Mouse (Mus musculus): ENCODE data around the gene 4930412O13Rik.

Gene 4930412O13Rik

DNA sequence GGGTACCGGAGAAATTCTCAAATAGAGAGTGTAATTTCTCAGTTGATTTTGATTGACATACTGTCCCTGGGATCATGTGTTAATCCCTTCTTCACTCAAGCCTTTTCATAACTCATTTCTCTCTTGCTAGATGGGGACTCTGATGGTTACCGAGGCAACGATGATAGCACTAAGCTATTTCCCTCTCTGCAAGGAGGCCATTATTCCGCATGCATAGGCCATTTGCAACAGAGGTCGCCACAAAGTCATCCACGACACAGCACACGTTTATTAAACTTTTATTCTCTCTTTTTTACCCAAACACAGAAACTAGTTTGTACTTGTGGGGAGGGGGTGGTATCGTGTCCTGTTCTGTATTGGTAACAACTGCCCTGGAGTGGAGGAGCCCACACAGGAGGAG, 16.8 kb downstream of the 4930412O13Rik start:
- no peak for DNase-seq (ENCODE audit: low spot score)

DNA sequence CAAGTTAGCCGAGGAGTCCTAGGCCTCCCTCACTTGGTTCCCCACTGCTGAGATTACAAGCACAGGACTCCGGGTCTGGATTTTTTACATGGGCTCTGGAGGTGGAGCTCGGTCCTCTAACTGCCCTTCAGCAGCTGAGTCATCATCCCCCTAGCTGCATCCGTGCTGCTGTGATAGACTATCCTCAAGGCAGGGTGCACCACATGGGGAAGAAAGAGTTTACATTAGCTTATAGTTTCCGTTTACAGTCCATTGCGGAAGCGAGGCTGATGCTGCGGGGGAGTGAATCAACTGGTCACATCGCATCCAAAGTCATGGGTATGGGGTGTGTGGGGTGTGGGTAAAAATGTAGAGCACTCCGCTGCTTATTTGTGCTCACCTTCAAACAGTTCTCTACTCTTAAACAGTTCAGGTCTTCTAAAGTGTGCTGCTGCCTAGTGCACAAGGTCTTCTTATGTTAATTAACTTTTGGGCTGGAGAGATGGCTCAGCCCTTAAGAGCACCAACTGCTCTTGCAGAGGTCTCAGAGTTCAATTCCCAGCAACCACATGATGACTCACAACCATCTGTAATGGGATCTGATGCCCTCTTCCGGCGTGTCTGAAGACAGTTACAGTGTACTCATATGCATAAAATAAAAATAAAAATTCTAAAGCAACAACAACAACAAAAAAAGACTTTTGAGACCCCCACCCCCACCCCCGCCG, 23.0 kb downstream of the 4930412O13Rik start:
- no peak for DNase-seq (ENCODE audit: low spot score)

DNA sequence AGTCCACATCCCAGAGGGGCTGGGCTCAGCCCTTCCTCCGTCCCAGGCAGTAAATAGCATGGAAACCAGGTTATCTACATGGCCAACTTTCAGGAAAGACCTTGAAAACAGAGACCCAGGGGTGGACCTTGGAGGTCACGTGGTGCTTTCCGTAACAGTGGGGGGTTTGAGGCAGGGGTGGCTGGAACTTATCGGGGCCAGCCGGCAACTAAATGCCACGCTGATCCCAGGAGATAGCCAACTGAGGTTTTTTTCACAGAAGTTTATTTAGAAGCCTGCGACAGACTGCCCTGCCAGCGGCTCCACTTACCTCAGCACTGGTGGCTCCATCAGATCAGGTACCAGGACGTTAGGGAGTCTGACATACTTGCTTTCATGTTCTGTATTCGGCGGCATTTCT, 24.9 kb downstream of the 4930412O13Rik start:
- DNase-seq (ENCODE audit: low spot score) = no peak

DNA sequence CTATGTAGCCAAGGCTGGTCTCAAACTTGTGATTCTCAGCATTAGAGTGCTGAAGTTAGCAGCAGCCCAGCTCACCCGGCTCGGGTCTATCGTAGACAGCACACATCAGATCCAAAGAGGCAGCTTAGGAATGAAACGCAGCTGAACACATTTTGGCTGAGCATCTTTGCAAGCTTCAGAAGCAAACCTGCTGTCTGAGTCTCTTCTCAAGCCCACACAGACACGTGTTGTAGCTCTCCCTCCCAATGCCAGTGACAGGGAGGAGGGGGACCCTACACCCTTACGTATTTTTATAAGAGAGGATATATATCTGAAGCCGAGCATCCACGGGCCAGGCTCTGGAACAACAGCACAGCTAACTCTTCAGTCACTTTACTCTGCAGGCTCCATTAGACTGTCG, 36.5 kb downstream of the 4930412O13Rik start:
- no peak for DNase-seq (ENCODE audit: low spot score)

DNA sequence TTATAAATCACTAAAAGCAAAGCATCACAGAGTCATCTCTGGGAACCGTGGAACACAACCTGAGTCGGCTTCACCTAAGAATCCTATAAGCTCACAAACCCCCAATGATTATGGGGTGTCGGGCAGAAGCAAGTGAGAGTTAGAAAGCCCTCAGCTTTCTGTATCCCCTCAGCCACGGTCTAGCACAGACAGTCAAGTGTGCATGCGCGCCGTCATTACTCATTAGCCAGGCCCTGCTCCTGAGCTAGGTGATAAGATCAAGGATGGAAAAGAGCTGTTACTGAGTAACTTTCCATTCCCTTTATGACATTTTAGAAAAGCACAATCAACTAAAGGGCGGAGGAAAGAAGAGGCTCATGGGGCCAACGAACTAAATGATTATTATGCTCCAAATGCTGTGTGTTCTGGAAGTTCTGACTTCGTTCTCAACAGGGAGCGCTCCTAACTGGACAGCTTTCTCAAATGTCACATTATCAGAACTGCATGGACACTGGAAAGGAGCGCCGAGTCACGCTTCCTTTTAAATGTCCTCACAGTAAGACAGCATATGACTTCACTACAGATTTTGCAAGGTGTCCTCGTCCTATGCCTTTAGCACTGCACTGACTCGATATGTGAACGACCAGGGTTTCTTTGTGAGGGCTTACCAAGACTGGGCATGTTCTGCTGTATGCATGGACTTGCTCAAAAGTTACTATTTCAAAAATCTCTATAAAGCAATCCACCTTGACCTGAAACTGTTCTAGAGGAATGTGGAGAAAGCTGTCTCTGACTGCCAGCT, 37.8 kb downstream of the 4930412O13Rik start:
- DNase-seq (ENCODE audit: low spot score) = no peak

DNA sequence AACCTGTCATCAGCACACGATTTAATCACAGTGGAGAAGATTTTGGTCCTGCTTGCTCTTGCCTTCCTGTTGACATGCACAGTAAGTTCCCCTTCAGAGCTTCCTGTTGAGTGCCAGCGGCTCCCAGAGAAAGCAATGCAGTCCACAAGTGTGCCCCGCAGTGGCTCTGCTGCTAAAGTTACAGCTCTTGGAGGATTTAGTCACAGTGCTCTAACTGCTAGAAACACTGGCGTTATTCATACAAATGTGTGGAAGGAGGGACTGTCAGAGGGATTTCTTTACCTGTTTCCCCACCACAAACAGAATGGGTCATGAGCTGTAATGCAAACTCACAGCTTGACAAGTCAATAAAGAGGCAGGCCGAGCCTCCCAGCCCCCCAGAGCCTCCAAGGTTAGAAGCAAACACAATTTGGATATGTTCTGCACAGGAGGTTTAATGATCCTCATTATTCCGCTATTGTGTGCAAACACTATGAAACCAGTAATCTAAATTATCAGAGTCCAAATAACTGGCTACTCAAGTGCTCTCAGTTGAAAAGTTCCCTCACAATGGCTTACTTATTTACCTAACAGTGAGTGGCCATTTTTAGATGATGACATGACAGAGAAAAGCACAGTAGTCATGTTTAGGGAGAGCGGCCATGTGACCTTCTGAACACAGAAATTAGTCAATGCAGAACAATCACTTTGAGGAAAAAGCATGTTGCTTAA, 45.3 kb downstream of the 4930412O13Rik start:
- no peak for DNase-seq (ENCODE audit: low spot score)

DNA sequence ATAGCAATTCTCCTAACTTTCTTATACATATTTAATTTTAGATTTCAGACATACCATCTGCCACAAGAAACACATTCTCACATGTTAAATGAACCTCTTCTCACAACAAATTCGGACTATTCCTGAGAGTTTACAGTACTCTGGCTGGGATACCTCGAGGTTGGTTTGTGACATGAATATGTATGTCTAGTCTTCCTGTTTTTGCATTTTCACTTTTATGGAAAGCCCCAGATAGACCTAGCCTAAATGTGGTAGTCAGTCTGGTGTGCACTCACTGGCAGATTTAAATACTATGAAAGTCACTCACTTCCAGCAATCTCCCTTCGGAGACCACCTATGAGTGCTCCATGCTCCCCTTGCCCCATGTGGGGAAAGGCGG, 45.8 kb downstream of the 4930412O13Rik start:
- no peak for DNase-seq (ENCODE audit: low spot score)
